Mouse (Mus musculus) spleen, adult 12 weeks (tissue): ENCODE measurements around the gene Olfr802.

Source experiments
- DNase-seq: peaks from one replicate; pipeline ENCODE4 v3.0.0; 2022; ENCODE audit warnings: low spot score

The Olfr802 gene

GRCm38 (mm10) chr10:129688069-129688468, at the start of gene Olfr802:
Gene Olfr802, minus strand, starts transcription at chr10:129688169.
- DNase-seq, result no peak

- DNase-seq, result no peak
Observed at GRCm38 (mm10) chr10:129729275-129729674, 41.3 kb upstream of the Olfr802 start, which contains the start of gene Olfr805. Gene Olfr805, minus strand, starts transcription at chr10:129729375.

DNA sequence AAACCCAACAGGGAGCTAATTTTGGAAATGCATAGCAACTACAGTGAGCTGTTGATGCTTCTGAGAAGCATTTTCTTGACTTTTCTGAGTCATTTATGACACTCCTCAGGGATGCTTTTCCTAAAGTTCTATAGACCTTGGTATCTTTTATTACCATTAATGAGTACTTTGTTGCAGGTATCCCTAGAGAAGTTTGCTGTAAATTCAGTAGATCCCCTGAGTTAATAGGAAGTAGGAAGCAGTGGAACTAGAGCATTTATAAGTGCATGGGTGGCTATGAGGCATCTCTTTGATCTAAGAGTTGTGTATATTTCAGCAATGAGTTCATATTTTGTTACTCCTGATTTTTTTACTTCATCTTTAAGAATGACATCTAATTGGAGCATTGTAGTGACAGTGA, 14.9 kb upstream of the Olfr802 start, which contains the start of gene Olfr804:
Olfr804 (plus strand) TSS at position 301 of the 400 bp plus-strand sequence.
- no peak for DNase-seq

GRCm38 (mm10) chr10:129694186-129694585, 6.2 kb upstream of the Olfr802 start, which contains the start of gene Olfr803:
Gene Olfr803, minus strand, starts transcription at chr10:129694286.
- DNase-seq, result no peak

- no peak for DNase-seq
Observed at GRCm38 (mm10) chr10:129673765-129674164, 14.2 kb downstream of the Olfr802 start, which contains the start of gene Olfr801. Gene Olfr801, minus strand, starts transcription at chr10:129673865.

DNA sequence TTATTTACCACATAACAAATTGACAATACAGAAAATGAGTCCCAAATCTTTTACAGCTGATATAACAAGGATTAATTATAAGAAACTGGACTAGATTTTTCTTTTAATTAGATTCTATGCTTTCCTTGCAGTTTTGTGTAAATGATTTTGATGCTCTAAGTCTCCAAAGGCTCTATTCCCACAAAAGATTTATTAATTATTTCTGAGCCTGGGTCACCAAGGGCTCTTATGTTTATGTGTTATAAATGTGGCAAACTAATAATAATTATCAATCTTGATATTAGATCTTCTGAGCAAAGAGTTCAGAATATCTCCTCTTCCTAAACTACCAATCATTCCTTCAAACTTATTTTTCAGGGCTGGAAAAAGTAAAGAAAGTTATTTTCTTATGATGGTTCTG, 30.6 kb downstream of the Olfr802 start, which contains the start of gene Olfr800:
Olfr800 (plus strand) TSS at position 301 of the 400 bp plus-strand sequence.
- DNase-seq, result no peak

DNA sequence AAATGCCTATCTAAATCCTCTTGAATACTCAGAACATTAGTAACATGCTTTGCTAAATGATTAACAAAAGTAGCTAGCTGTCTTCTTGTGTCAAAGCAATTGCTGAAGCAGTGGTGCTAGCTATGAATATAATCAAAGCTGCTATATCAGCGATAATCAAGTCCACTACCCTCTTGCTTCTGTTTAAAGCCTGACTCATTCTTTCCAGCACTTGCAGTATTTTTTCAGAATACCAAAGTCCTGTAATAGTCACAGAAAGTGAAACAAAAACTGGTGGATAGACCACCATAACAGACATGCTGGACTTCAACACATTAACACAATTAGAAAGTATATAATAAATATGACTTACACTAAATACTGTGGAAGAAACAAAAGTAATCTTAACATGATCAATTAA, 36.2 kb downstream of the Olfr802 start:
- DNase-seq, result no peak

DNA sequence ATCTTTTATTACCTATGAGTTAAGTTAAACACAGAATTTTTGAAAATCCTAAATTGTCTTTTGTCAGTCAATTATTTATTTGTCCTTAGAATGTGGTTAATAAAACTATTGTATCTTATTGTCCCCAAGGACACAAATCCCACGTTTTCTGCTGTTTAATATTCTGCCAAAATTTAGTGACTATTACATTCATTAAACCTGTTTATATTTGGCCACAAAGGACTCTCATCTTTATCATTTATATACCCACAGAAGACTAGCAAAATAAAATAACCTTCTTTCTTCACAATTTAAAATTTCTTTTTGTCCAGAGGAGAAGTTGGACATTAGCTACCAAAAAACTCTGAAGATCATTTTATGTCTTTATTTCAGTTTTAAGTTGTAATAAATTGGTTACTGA, 50.8 kb downstream of the Olfr802 start, which contains the start of gene Olfr799:
Olfr799 (plus strand) TSS at position 301 of the 400 bp plus-strand sequence.
- DNase-seq, result no peak

DNA sequence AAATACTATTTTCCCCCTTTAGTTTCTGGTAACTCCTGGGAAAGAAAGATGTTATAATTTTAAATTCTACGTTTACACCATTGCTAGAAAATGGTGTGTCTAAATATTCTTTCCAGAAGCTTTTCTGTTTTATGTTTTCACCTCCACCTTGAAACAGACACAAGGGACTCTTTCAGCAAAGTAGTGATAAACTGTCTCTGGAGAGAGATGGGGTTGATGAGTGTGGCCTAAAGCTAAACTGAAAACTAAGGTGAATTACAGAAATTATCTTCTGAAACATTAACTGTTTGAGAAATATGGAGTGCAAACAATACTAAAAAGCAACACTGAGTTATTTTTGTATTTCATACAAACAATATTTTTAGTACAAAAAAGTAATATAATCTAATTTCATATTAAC, 60.1 kb downstream of the Olfr802 start, which contains the start of gene Olfr798:
Olfr798 (minus strand) TSS at position 101 of the 400 bp plus-strand sequence.
- no peak for DNase-seq
